Mouse (Mus musculus) urinary bladder, postnatal 0 days (tissue): ENCODE data around the gene Slc22a26. TPM values are rescaled to one million over a fixed set of nuclear protein-coding genes. Genes with fewer than 3 reads are reported as not detected.

Experiments
- polyA plus RNA-seq: library from polyadenylated mRNA; unstranded; fragments of >200 nt; fragmentation: Nextera tagmentation; extraction: Ambion mirVana; gene quantifications from 2 replicates; pipeline ENCODE4 v1.2.1, GENCODE M21; 2015

Slc22a26 gene
- polyA plus RNA-seq: not detected in 2 replicates

GRCm38 (mm10) chr19:7802571-7802970 lies at the start of gene Slc22a26:
Gene Slc22a26 (minus strand): TSS chr19:7802667.

Other genes with a start within 250 kb of the Slc22a26 start
- gene Pla2g16, start 245.2 kb downstream of the Slc22a26 start, polyA plus RNA-seq: 12.4 and 13.4 TPM in 2 replicates
- gene Lgals12, start 195.5 kb downstream of the Slc22a26 start, polyA plus RNA-seq: 0.21 and 0.33 TPM in 2 replicates
- gene Hrasls5, start 190.1 kb downstream of the Slc22a26 start, polyA plus RNA-seq: not detected in 2 replicates
- gene Slc22a19, start 91.4 kb downstream of the Slc22a26 start, polyA plus RNA-seq: not detected in 2 replicates
- gene Slc22a27, start 163.4 kb upstream of the Slc22a26 start, polyA plus RNA-seq: not detected in 2 replicates